Mouse (Mus musculus): ENCODE results near the gene Zfp831. TPM values are rescaled to one million over a fixed set of nuclear protein-coding genes. Genes with fewer than 3 reads are reported as not detected.

Gene Zfp831
- total and polyA plus RNA-seq, 3 experiments: 0.48 to 0.99 (median 0.59) TPM

GRCm38 (mm10) chr2:174731939-174732338, 88.6 kb downstream of the Zfp831 start:
- Histone ChIP-seq H3K27me3 (replicated peaks) (peaks cover 1% of the 10 kb centered on the region), H3K9me3 (replicated peaks; ENCODE audit: low read length) (no peaks in the 10 kb centered on the region), H3K79me2 (replicated peaks; ENCODE audit: control insufficient read depth, extremely low read depth, insufficient read depth, poor library complexity, severe bottlenecking) (no peaks in the 10 kb centered on the region), H3K4me1 (ENCODE audit: control insufficient read depth in 1 of 2, insufficient read depth in 2 of 2) (no peaks in the 10 kb centered on the region), H3K4me2 (ENCODE audit: insufficient read depth, low read depth, poor library complexity, severe bottlenecking) (no peak overlapping the region), H3K36me3 (replicated peaks in 1 of 2; ENCODE audit: control insufficient read depth in 1 of 2, insufficient read depth in 1 of 2, low read length in 1 of 2) (no peaks in the 10 kb centered on the region), H3K9ac (ENCODE audit: insufficient read depth, low read depth) (no peak overlapping the region), H3K4me3 (replicated peaks in 1 of 3; ENCODE audit: low read depth in 2 of 3, low read length in 2 of 3, poor library complexity in 1 of 3) (no peak overlapping the region), H3K27ac (ENCODE audit: insufficient read depth, low read depth) (no peak overlapping the region)
- TF ChIP-seq IRF4 (IDR thresholded peaks at IDR 0.05; ENCODE audit: low read depth, low read length): no peak
- TF ChIP-seq TBP (conservative IDR thresholded peaks at IDR 0.05; ENCODE audit: low read depth, low read length): no peak
- TF ChIP-seq MYC (IDR thresholded peaks at IDR 0.05; ENCODE audit: low read depth, low read length): no peak
- no peak for TF ChIP-seq PAX5 (IDR thresholded peaks at IDR 0.05; ENCODE audit: low read length)
- no peak for TF ChIP-seq E2F4 (IDR thresholded peaks at IDR 0.05; ENCODE audit: insufficient replicate concordance, low read depth, low read length)
- TF ChIP-seq MEF2A (IDR thresholded peaks at IDR 0.05; ENCODE audit: borderline replicate concordance, low read depth, low read length): no peak
- no peak for TF ChIP-seq ETS1 (conservative IDR thresholded peaks at IDR 0.05; ENCODE audit: low read depth, low read length)
- TF ChIP-seq MXI1 (IDR thresholded peaks at IDR 0.05; ENCODE audit: low read depth, low read length): no peak
- TF ChIP-seq HCFC1 (IDR thresholded peaks at IDR 0.05; ENCODE audit: low read depth, low read length): no peak
- in situ Hi-C loops (cut with MboI; ENCODE audit: low pct_ligation_motif_present, low pct_unique_long_range_greater_than_20kb, low sequenced_read_pairs): no loop called here
- DNase-seq (ENCODE audit: extremely low read depth): no peak
- dilution Hi-C loops (cut with MboI; ENCODE audit: extremely low pct_ligation_motif_present, extremely low pct_unique_long_range_greater_than_20kb, low sequenced_read_pairs): no loop called here

GRCm38 (mm10) chr2:174735270-174735669, 91.9 kb downstream of the Zfp831 start:
- DNase-seq (ENCODE audit: extremely low read depth): no peak
- dilution Hi-C loops (cut with MboI; ENCODE audit: extremely low pct_ligation_motif_present, extremely low pct_unique_long_range_greater_than_20kb, low sequenced_read_pairs): no loop called here
- TF ChIP-seq NELFE (IDR thresholded peaks at IDR 0.05; ENCODE audit: low read depth, low read length) (no peak), SMC3 (IDR thresholded peaks at IDR 0.05; ENCODE audit: low read depth, low read length) (no peak), PAX5 (IDR thresholded peaks at IDR 0.05; ENCODE audit: low read length) (no peak), MAFK (IDR thresholded peaks at IDR 0.05; ENCODE audit: insufficient replicate concordance, low read length) (no peak), ETS1 (conservative IDR thresholded peaks at IDR 0.05; ENCODE audit: low read depth, low read length) (no peak)
- H3K4me1 ChIP-seq (ENCODE audit: control insufficient read depth in 1 of 2, insufficient read depth in 2 of 2): no peaks in the 10 kb centered on the region
- no peak overlapping the region for H3K4me3 ChIP-seq (replicated peaks in 1 of 3; ENCODE audit: low read depth in 2 of 3, low read length in 2 of 3, poor library complexity in 1 of 3)
- no peaks in the 10 kb centered on the region for H3K36me3 ChIP-seq (replicated peaks in 1 of 2; ENCODE audit: control insufficient read depth in 1 of 2, insufficient read depth in 1 of 2, low read length in 1 of 2)
- H3K27ac ChIP-seq (ENCODE audit: insufficient read depth, low read depth): no peak overlapping the region
- H3K27me3 ChIP-seq (replicated peaks): no peaks in the 10 kb centered on the region
- H3K79me2 ChIP-seq (replicated peaks; ENCODE audit: control insufficient read depth, extremely low read depth, insufficient read depth, poor library complexity, severe bottlenecking): no peaks in the 10 kb centered on the region
- no peak overlapping the region for H3K4me2 ChIP-seq (ENCODE audit: insufficient read depth, low read depth, poor library complexity, severe bottlenecking)
- no peaks in the 10 kb centered on the region for H3K9me3 ChIP-seq (replicated peaks; ENCODE audit: low read length)
- H3K9ac ChIP-seq (ENCODE audit: insufficient read depth, low read depth): no peak overlapping the region
- in situ Hi-C loops (cut with MboI; ENCODE audit: low pct_ligation_motif_present, low pct_unique_long_range_greater_than_20kb, low sequenced_read_pairs): no loop called here

- no peaks in the 10 kb centered on the region for H3K27me3 ChIP-seq (replicated peaks)
- no peak overlapping the region for H3K4me3 ChIP-seq (replicated peaks in 1 of 3; ENCODE audit: low read depth in 2 of 3, low read length in 2 of 3, poor library complexity in 1 of 3)
- H3K4me1 ChIP-seq (ENCODE audit: control insufficient read depth in 1 of 2, insufficient read depth in 2 of 2): peaks cover 15 to 28% of the 10 kb centered on the region in 2 experiments
- no peaks in the 10 kb centered on the region for H3K36me3 ChIP-seq (replicated peaks in 1 of 2; ENCODE audit: control insufficient read depth in 1 of 2, insufficient read depth in 1 of 2, low read length in 1 of 2)
- in situ Hi-C loops (cut with MboI; ENCODE audit: low pct_ligation_motif_present, low pct_unique_long_range_greater_than_20kb, low sequenced_read_pairs): no loop called here
- H3K9ac ChIP-seq (ENCODE audit: insufficient read depth, low read depth): no peak overlapping the region
- H3K9me3 ChIP-seq (replicated peaks; ENCODE audit: low read length): no peaks in the 10 kb centered on the region
- no peak overlapping the region for H3K4me2 ChIP-seq (ENCODE audit: insufficient read depth, low read depth, poor library complexity, severe bottlenecking)
- TF ChIP-seq ELF1 (IDR thresholded peaks at IDR 0.05; ENCODE audit: low read depth, low read length) (no peak), RCOR1 (conservative IDR thresholded peaks at IDR 0.05; ENCODE audit: low read depth, low read length) (no peak), POLR2A (IDR thresholded peaks at IDR 0.05; ENCODE audit: low read depth, low read length) (no peak), USF1 (IDR thresholded peaks at IDR 0.05; ENCODE audit: low read depth, low read length) (no peak), SMC3 (IDR thresholded peaks at IDR 0.05; ENCODE audit: low read depth, low read length) (no peak), ZC3H11A (IDR thresholded peaks at IDR 0.05; ENCODE audit: low read depth, low read length) (no peak), NELFE (IDR thresholded peaks at IDR 0.05; ENCODE audit: low read depth, low read length) (no peak), MYC (IDR thresholded peaks at IDR 0.05; ENCODE audit: low read depth, low read length) (no peak), RAD21 (IDR thresholded peaks at IDR 0.05; ENCODE audit: low read depth, low read length) (no peak), MAX (IDR thresholded peaks at IDR 0.05; ENCODE audit: low read length) (no peak), ETS1 (conservative IDR thresholded peaks at IDR 0.05; ENCODE audit: low read depth, low read length) (no peak), ZKSCAN1 (IDR thresholded peaks at IDR 0.05; ENCODE audit: borderline replicate concordance, low read depth, low read length) (no peak), TCF12 (IDR thresholded peaks at IDR 0.05; ENCODE audit: low read depth, low read length) (no peak), CHD1 (IDR thresholded peaks at IDR 0.05; ENCODE audit: low read depth, low read length) (no peak), JUND (conservative IDR thresholded peaks at IDR 0.05; ENCODE audit: low read depth, low read length) (no peak), POLR2AphosphoS2 (IDR thresholded peaks at IDR 0.05; ENCODE audit: low read depth, low read length) (no peak)
- H3K79me2 ChIP-seq (replicated peaks; ENCODE audit: control insufficient read depth, extremely low read depth, insufficient read depth, poor library complexity, severe bottlenecking): no peaks in the 10 kb centered on the region
- no peak overlapping the region for H3K27ac ChIP-seq (ENCODE audit: insufficient read depth, low read depth)
- dilution Hi-C loops (cut with MboI; ENCODE audit: extremely low pct_ligation_motif_present, extremely low pct_unique_long_range_greater_than_20kb, low sequenced_read_pairs): no loop called here
- no peak for DNase-seq (ENCODE audit: extremely low read depth)
These were observed 103.8 kb downstream of the Zfp831 start for GRCm38 (mm10) chr2:174747182-174747581.
